Mouse (Mus musculus): ENCODE measurements around the gene Chgb.

Gene Chgb

GRCm38 (mm10) chr2:132841071-132841470 is 60.0 kb downstream of the Chgb start:
- in situ Hi-C loops (cut with MboI, MseI): loop anchor here in 1 of 2 experiments (5.0 kb wide), 1 partner anchor 66 kb away; no protein-coding TSS in a partner anchor
